Mouse (Mus musculus): ENCODE measurements at regions not wholly inside any gene's neighbourhood (a gene's known extent, or its start where the extent isn't known, plus 50 kb on each side); places are given as distances from the start of the nearest gene placed in this dataset.

DNA sequence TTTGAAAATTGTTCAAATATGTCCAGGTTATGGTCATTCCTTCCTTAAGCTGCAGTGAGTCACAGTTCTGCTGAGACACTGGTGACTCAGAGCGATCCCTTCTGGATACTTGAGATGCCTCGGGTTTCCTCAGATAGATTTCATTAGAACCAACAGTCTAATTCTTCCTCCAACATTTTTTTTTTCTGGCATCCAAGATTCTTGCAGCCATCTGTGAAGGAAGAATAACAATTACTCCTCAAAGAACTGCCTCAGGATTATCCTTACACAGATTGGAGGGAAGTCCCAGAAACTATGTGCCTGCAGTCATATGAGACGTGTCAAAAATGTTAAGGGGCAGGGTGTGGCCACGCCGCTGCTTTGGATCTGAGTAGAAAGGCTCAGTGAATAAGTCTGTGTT lies 69.6 kb upstream of the Cav2 start:
- ATAC-seq (ENCODE audit: low FRiP score): no peak; the same call in 1 of the 2 replicates
- 60% methylated on average over 5 of the region's 5 CpGs for whole genome bisulfite sequencing
- Histone ChIP-seq H3K4me1 (ENCODE audit: insufficient read depth, low read length) (no peaks in the 10 kb centered on the region), H3K9ac (replicated peaks; ENCODE audit: low read length, poor library complexity, severe bottlenecking) (no peak overlapping the region), H3K27me3 (ENCODE audit: insufficient read depth, low read length) (no peaks in the 10 kb centered on the region), H3K36me3 (ENCODE audit: insufficient read depth, low read length) (no peaks in the 10 kb centered on the region), H3K9me3 (ENCODE audit: low read length) (no peaks in the 10 kb centered on the region), H3K4me2 (ENCODE audit: low read depth, low read length, poor library complexity, severe bottlenecking) (no peak overlapping the region), H3K4me3 (ENCODE audit: low read depth, low read length) (no peak overlapping the region), H3K27ac (ENCODE audit: low read depth, low read length) (no peak overlapping the region)
- TF ChIP-seq CTCF (IDR thresholded peaks at IDR 0.05): no peak
- no peak for DNase-seq (ENCODE audit: low spot score)

DNA sequence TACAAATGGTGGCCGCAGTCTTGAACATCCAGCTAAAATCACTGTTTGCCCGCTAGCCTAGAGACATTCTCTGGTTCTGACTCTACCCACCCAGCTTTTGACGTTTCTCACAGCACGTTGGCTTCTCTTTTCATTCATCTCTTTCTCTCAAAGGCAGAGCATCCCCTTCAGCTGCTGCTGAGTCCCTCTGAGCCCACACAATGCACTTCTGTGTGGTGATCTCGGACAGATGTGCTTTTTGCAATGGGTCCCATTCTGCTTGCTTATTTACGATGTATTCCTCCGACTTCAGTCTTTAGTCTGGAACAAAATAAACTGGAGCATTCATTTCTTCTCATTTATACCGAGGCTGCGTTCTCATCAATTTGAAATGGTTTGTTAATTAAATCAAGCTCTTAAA lies 66.2 kb upstream of the Cav2 start:
- H3K27me3 ChIP-seq (ENCODE audit: insufficient read depth, low read length): no peaks in the 10 kb centered on the region
- H3K36me3 ChIP-seq (ENCODE audit: insufficient read depth, low read length): no peaks in the 10 kb centered on the region
- no peak for ATAC-seq (ENCODE audit: low FRiP score)
- no peak overlapping the region for H3K4me2 ChIP-seq (ENCODE audit: low read depth, low read length, poor library complexity, severe bottlenecking)
- H3K4me3 ChIP-seq (ENCODE audit: low read depth, low read length): no peak overlapping the region
- WGBS: 48% methylated on average over 9 of the region's 9 CpGs
- no peaks in the 10 kb centered on the region for H3K4me1 ChIP-seq (ENCODE audit: insufficient read depth, low read length)
- no peak overlapping the region for H3K27ac ChIP-seq (ENCODE audit: low read depth, low read length)
- H3K9ac ChIP-seq (replicated peaks; ENCODE audit: low read length, poor library complexity, severe bottlenecking): no peak overlapping the region
- H3K9me3 ChIP-seq (ENCODE audit: low read length): no peaks in the 10 kb centered on the region
- no peak for TF ChIP-seq CTCF (IDR thresholded peaks at IDR 0.05)
- peak; percentile 30 for DNase-seq (ENCODE audit: low spot score)

- Histone ChIP-seq H3K9ac (replicated peaks; ENCODE audit: low read length, poor library complexity, severe bottlenecking) (no peak overlapping the region), H3K27ac (ENCODE audit: low read depth, low read length) (no peak overlapping the region), H3K27me3 (ENCODE audit: insufficient read depth, low read length) (no peaks in the 10 kb centered on the region), H3K4me3 (ENCODE audit: low read depth, low read length) (no peak overlapping the region), H3K4me1 (ENCODE audit: insufficient read depth, low read length) (no peaks in the 10 kb centered on the region), H3K9me3 (ENCODE audit: low read length) (no peaks in the 10 kb centered on the region), H3K36me3 (ENCODE audit: insufficient read depth, low read length) (no peaks in the 10 kb centered on the region), H3K4me2 (ENCODE audit: low read depth, low read length, poor library complexity, severe bottlenecking) (no peak overlapping the region)
- DNase-seq (ENCODE audit: low spot score) (no peak), ATAC-seq (ENCODE audit: low FRiP score) (no peak)
- no peak for TF ChIP-seq CTCF (IDR thresholded peaks at IDR 0.05)
- WGBS: 74% methylated on average over 1 of the region's 1 CpGs
Observed at GRCm38 (mm10) chr6:17216442-17216841, 64.5 kb upstream of the Cav2 start.

DNA sequence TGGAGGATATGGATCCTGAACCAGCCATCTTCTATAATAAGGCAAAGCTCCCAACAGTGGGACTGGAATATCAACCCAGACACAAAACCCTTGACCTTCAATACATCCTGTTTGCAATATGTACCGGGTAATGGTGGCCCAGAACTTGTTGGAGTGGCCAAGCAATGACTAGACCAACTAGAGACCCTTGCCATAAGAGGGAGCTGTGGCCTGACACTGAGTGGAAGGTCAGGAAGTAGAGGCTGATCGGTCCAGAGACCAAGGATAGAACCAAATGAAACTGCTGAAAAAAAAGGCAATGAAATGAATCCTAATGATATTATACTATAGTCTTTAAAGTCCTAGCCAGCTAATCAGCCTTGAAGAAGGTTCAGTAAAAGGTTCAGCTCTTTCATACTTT lies 57.2 kb upstream of the Cav2 start:
- no peak for DNase-seq (ENCODE audit: low spot score)
- H3K36me3 ChIP-seq (ENCODE audit: insufficient read depth, low read length): no peaks in the 10 kb centered on the region
- no peaks in the 10 kb centered on the region for H3K9me3 ChIP-seq (ENCODE audit: low read length)
- no peaks in the 10 kb centered on the region for H3K27me3 ChIP-seq (ENCODE audit: insufficient read depth, low read length)
- TF ChIP-seq CTCF (IDR thresholded peaks at IDR 0.05): no peak
- H3K4me2 ChIP-seq (ENCODE audit: low read depth, low read length, poor library complexity, severe bottlenecking): no peak overlapping the region
- H3K9ac ChIP-seq (replicated peaks; ENCODE audit: low read length, poor library complexity, severe bottlenecking): no peak overlapping the region
- no peak for ATAC-seq (ENCODE audit: low FRiP score)
- no peak overlapping the region for H3K27ac ChIP-seq (ENCODE audit: low read depth, low read length)
- WGBS: 80% methylated on average over 2 of the region's 2 CpGs
- no peaks in the 10 kb centered on the region for H3K4me1 ChIP-seq (ENCODE audit: insufficient read depth, low read length)
- H3K4me3 ChIP-seq (ENCODE audit: low read depth, low read length): no peak overlapping the region

- ATAC-seq (ENCODE audit: low FRiP score) (no peak), DNase-seq (ENCODE audit: low spot score) (no peak)
- Histone ChIP-seq H3K36me3 (ENCODE audit: insufficient read depth, low read length) (no peaks in the 10 kb centered on the region), H3K4me3 (ENCODE audit: low read depth, low read length) (no peak overlapping the region), H3K4me2 (ENCODE audit: low read depth, low read length, poor library complexity, severe bottlenecking) (no peak overlapping the region), H3K27me3 (ENCODE audit: insufficient read depth, low read length) (no peaks in the 10 kb centered on the region), H3K4me1 (ENCODE audit: insufficient read depth, low read length) (no peaks in the 10 kb centered on the region), H3K9ac (replicated peaks; ENCODE audit: low read length, poor library complexity, severe bottlenecking) (no peak overlapping the region), H3K9me3 (ENCODE audit: low read length) (no peaks in the 10 kb centered on the region), H3K27ac (ENCODE audit: low read depth, low read length) (no peak overlapping the region)
- no peak for TF ChIP-seq CTCF (IDR thresholded peaks at IDR 0.05)
- WGBS: 87% methylated on average over 5 of the region's 5 CpGs
Observed at GRCm38 (mm10) chr6:17224852-17225251, 56.1 kb upstream of the Cav2 start.

DNA sequence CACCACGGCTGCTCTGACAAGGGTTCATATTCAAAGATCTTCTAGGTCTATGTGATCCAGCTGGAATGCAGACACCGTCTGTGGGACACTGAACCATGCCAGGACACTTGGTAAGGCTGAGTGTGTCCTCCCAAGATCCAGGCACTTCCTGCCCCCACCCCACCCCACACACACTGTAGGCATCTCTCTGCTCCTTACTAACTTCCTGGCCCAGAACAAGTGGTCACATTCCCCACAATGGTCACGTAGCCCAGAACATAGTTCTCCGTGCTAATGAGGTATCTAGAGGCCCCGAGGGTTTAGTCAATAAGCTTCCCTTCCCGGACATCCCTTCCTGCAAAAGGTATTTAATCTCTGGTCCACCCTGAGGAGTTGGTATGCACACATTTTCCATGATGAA lies 54.5 kb upstream of the Cav2 start:
- Histone ChIP-seq H3K4me1 (ENCODE audit: insufficient read depth, low read length) (no peaks in the 10 kb centered on the region), H3K4me2 (ENCODE audit: low read depth, low read length, poor library complexity, severe bottlenecking) (no peak overlapping the region), H3K27me3 (ENCODE audit: insufficient read depth, low read length) (no peaks in the 10 kb centered on the region), H3K9ac (replicated peaks; ENCODE audit: low read length, poor library complexity, severe bottlenecking) (no peak overlapping the region), H3K27ac (ENCODE audit: low read depth, low read length) (no peak overlapping the region), H3K9me3 (ENCODE audit: low read length) (no peaks in the 10 kb centered on the region), H3K4me3 (ENCODE audit: low read depth, low read length) (no peak overlapping the region), H3K36me3 (ENCODE audit: insufficient read depth, low read length) (no peaks in the 10 kb centered on the region)
- no peak for ATAC-seq (ENCODE audit: low FRiP score)
- TF ChIP-seq CTCF (IDR thresholded peaks at IDR 0.05): no peak
- WGBS: 90% methylated on average over 6 of the region's 6 CpGs
- DNase-seq (ENCODE audit: low spot score): no peak
